Mouse (Mus musculus) left cerebral cortex, adult 18-20 months (tissue): ENCODE results near the gene Pigr. TPM values are rescaled to one million over a fixed set of nuclear protein-coding genes. Genes with fewer than 3 reads are reported as not detected.
A peak's percentile ranks its signal among the peaks of the same experiment; 100 is the strongest.

ENCODE experiments used
- DNase-seq, 2 experiments: peaks; one replicate each; pipeline ENCODE4 v3.0.0; 2021 to 2022; ENCODE audit warnings: low spot score in 2 of 2, mixed read lengths in 1 of 2
- total RNA-seq, 2 experiments: library from RNA; stranded (reverse); gene quantifications; 2 replicates each; pipeline ENCODE4 v1.2.3; 2021

Pigr gene
- total RNA-seq, 2 experiments from 2014 or later: not detected

GRCm38 (mm10) chr1:130877889-130878614 is 51.6 kb downstream of the Pigr start:
- peak; percentile 14 to 25 for DNase-seq

DNA sequence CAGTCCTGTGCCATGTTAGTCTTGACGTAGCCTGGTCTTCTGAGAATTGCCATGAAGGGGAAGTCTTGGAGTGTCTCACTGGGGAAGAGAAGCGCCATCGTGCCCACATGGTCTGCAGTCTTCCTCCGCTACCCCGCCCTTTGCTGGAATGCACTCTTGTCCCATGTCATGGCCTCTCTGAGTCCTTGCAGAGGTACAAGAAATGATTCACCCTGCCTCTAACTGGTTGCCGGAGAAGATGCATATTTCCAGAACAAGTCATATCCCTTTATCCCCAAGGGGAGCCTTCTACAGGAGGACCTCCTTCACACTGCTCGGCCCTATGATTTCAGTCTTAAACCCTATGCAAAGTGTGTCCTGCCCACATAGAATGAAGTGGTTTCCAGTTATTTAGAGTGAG is 53.4 kb downstream of the Pigr start:
- no peak for DNase-seq

GRCm38 (mm10) chr1:130883146-130883545 is 56.7 kb downstream of the Pigr start:
- no peak for DNase-seq

GRCm38 (mm10) chr1:130887354-130887753 is 60.9 kb downstream of the Pigr start, which contains the start of gene Il24:
Il24 (minus strand) TSS chr1:130887454.
- no peak for DNase-seq

DNA sequence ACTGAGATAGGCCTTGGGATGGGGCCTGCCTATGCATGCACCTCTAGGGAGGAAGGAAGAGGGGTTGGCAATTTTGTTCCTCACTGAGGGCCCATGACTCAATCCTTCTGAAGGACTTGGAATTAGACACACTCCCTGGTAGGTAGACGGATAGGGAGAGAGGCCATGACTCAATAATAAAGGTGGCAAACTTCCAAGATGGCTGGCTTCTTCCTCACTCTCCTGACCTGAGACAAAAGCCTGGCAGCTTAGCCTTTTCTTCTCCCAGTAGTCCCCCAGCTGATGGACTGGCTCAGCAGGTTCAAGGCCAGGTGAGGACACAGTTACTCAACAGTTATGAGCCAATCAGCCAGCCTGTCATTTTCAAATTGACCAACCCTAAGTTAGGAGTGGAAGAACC is 66.0 kb downstream of the Pigr start:
- no peak for DNase-seq

- no peak for DNase-seq
Measured at GRCm38 (mm10) chr1:130893329-130894040, 67.0 kb downstream of the Pigr start.

DNA sequence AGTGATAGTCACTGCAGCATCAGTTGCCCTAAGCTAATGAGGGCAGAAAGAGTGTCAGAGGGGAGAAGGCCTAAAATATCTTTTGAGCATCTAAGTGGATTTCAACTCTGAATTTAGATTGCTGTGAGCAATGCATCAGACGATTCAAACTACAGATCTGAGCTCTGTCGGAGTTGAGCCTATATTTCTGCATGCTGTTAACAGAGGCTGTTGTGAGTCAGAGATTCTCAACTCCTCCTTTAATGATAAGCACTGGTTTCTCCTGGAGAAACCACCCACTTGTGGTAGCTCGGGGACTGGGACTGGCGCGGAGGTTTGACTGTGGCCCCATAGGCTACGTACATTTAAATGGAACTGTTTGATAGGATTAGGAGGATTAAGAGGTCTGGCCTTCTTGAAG is 68.0 kb downstream of the Pigr start:
- no peak for DNase-seq

Other genes with a start within 250 kb of the Pigr start
- gene Zp3r, start 197.1 kb upstream of the Pigr start, total RNA-seq: not detected
- not detected for gene C4bp, start 165.1 kb upstream of the Pigr start, total RNA-seq
- not detected for gene Gm29427, start 110.9 kb upstream of the Pigr start, total RNA-seq
- 10 to 100 TPM; 16.5 TPM for gene Yod1, start 109.4 kb upstream of the Pigr start, total RNA-seq
- gene Pfkfb2, start 97.4 kb upstream of the Pigr start, total RNA-seq: 10 to 100 TPM; 36.9 to 43.6 TPM
- 1 to 10 TPM; 1.5 TPM for gene AA986860, start 94.7 kb upstream of the Pigr start, total RNA-seq
- not detected for gene Fcamr, start 25.8 kb upstream of the Pigr start, total RNA-seq
- not detected for gene Fcmr, start 39.0 kb downstream of the Pigr start, total RNA-seq
- gene Il24, start 60.8 kb downstream of the Pigr start, total RNA-seq: not detected
- gene Il20, start 84.8 kb downstream of the Pigr start, total RNA-seq: not detected
- gene Il19, start 113.4 kb downstream of the Pigr start, total RNA-seq: not detected
- gene Il10, start 193.2 kb downstream of the Pigr start, total RNA-seq: not detected